Mouse (Mus musculus) kidney, adult 11 months (tissue): ENCODE measurements around the gene Gon4l.
A peak's percentile ranks its signal among the peaks of the same experiment; 100 is the strongest.

Experiments
- DNase-seq: peaks from one replicate; pipeline ENCODE4 v3.0.0; 2022

Gene Gon4l

DNA sequence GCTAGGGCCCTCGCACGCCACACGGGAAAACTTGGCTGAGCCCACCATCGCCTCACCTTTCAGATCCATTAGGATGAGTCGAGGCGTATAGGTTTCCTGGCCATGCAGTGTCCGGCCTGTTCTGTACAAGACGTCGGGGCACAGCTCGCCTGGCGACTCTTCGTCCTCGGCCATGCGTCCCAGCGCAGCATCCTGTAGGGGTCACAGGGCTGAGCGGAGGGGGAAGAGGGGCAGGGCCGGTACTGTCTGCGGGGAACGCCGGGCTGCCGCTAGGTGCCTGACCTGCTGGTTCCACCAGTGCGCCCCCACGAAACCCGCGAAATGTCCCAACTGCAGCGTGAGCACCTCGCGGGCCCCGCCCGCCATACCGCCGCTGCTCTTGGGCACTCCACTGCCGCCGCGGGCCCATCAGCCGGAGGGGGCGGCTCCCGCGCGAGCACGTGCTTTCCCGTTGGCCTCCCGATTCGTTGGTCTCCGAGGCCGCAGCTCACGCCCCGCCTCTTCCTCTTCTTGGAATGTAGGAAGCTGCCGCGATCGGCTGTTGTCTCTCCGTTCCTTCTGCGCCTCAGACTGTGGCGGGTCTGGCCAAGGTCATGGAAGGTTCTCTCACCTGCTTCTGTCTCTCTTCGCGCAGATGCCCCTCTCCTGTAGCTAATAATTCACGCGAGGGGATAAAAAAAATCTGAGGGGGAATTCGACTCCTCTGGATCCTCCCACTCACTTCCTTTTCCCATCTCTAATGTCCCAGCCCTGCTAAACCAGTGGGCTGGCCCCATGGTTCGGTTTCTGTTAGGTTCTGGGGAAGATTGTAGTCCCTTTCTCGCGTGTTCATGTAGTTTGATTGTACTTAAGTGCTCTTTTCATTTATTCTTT lies 78.7 kb downstream of the Gon4l start, which contains the start of gene Msto1:
Gene Msto1 (minus strand): TSS at position 489 of the 873 bp plus-strand sequence.
- peak; percentile 93 for DNase-seq

DNA sequence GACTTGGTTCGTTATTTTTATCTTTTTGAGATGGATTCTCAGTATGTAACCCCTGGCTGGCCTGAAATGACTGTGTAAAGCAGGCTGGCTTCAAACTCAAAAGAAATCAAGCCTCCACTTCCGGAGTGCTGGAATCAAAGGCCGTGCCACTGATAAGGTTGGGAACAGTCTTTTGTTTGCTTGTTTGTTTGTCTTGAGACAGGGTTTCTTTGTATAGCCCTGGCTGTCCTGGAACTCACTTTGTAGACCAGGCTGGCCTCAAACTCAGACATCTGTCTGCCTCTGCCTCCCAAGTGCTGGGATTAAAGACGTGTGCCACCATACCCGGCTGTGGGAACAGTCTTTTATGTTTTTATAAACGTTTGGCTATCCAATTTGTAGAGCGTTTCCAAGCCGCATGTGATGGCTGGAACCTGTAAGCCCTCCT lies 79.4 kb downstream of the Gon4l start:
- DNase-seq, result no peak

DNA sequence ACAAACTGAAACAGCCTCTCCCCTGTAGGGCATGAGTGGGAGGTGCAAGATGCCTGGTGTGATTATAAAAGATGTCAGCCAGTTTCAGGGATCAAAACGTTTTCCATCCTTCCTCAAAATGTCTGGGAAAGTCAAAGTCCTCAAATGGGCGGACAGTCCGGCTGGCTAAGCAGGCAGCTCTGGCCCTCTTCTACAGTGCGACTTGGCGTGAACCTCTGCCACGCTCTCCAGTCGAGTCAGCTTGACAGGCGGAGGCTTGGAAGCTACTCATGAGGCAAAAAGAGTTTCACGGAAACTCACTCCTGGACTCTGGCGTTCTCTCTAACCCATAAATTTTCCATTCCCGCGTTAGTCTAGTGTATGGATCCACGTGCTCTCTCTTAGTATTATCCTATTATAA lies 84.0 kb downstream of the Gon4l start:
- DNase-seq, result peak; percentile 37

DNA sequence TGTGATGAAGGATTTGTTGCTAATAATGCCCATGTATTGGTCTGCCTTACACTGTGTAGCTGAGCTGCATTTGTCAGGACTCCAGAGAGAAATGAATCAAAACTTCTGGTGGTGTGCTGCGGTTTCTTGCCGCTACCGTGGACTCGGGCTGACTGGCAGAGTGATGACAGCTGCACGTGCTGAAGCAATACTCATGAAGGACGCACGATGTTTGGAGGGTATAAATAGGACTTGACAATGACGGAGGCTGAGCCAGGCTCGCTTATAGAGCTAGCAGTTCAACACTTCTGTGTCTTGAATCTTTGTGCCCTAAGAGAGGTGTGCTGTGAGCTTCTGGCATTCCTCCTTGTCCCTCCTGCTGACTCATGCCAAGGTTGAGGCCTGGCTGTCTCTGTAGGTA lies 86.4 kb downstream of the Gon4l start:
- no peak for DNase-seq

DNA sequence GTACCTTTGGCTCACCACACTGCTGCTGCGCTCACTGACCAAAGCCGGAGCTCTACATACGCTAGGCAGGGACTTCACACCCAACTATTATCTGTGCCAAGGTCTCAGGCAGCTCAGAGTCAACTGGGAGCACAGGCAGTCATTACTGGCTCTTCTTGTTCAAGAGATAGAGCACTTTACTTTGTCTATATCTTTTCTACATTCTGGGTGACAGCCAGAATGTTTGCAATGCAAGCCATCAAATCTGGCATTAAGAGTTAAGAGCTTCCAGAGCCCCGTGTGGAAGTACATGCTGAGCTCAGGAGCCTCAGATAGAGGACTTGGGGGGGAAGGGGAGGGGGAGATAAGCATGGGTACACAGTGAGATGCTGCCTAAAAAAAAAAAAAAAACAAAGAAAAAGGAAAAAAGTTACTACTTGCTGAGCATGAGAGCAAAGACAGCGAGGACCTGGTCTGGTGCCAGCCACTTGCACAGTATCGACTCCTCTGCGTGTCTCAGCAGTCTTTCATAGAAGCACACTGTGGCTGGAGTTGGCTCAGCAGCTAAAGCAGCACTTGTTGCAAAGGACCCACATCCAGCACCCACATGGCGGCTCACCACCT lies 89.1 kb downstream of the Gon4l start:
- DNase-seq, result no peak

DNA sequence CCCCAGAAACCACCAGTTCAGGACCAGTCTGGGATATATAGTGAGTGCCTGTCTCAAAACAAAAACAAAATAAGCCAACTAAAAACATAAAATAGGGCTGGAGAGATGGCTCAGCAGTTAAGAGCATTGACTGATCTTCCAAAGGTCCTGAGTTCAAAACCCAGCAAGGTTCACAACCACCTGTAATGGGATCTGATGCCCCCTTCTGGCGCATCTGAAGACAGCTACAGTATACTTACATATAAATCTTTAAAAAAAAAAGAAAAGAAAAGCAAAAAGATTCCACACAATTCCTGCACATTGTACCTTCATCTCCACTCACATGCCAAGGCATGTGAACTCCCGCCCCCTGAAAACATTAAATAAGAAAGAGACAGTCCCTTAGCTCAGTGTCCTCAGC lies 90.6 kb downstream of the Gon4l start:
- DNase-seq, result no peak

DNA sequence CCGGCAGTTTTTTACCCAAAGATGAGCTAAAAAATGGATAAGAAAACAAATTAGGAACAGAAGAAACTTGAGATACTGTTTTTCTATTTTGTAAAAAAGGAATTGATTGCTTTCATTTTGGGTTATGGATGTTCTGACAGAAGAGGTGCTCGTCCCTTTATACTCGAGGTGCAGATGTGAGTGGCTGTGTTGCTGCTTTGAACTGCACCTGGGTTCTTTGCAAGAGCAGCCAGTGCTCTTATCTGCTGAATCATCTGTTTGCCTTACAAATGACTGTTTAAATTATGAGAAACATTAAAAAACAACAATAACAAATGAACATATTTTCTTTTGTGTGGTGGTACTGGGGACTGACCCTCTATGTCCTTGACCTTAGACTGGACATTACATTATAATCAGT lies 94.5 kb downstream of the Gon4l start:
- DNase-seq, result no peak

DNA sequence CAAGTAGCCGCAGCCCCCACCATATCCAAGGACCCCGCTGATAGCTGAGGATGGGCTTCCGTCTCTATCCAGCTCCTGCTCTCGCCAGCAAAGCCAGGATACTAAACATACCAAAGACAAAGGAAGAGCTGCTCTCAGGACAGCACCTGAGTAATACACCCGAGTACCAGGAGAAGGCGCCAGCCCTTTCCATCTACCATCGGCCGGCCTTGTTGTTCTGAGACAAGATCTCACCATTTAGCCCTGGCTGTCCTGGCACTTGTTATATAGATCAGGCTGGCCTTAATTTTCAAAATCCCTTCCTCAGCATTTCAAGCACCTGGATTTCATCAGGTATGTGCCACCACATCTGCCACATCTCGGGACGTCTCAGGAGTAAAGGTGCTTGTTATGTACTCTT lies 104.0 kb downstream of the Gon4l start:
- DNase-seq, result no peak

DNA sequence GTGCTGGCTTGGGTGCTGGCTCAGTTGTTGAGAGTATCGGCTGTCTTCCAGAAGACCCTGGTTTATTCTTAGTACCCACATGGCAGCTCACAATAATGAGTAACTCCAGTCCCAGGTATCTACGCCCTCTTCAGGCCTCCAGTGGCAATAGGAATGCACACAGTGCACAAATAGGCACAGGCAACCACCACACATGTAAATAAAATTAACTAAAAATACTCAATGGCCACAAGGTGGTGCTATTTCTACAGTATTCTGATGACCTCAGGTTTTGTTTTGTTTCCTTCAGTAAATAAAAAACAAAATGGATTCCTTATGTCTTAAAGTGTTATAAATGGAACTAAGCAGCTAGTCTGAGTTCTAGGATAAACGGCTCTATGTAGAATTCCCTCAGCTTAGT lies 104.7 kb downstream of the Gon4l start:
- no peak for DNase-seq

DNA sequence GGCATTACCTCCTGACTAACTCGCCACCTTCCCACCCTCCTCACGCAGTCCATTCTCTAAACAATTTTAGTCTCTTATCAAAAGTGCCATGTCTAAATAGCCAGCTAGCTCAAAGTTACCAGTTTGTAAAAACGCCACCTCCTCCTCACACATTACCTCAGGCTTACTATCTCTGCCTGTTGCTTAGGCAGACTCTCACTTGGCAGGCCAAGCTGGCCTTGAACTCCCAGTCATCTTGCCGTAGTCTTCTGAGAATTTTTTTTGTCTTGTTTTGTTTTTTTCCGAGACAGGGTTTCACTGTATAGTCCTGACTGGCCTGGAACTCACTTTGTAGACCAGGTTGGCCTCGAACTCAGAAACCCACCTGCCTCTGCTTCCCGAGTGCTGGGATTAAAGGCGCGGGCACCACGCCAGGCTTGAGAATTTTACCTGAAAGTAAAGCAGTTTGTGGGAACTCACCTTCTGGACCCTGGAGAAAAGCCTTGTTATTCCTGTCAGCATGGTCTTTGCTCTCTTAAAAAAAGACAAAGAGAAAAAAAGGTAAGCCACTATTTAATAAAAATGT lies 107.4 kb downstream of the Gon4l start:
- no peak for DNase-seq

DNA sequence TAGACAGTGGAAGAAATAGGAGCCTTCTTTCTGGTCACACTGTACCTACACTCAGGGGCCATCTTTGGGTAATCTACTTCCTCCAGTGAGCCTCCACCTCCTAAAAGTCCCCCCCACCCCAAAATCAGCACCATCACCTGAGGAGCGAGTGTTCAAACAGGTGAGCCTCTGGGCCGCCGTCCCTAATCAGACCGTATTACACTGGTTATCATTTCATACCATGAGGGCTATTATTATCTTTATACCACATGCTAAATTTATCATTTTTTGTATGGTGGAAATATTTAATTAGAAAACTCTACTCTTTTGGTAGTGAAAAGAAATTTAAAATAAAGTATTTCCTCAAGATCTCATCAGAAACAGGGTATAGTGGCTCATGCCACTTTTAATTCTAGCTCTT lies 109.1 kb downstream of the Gon4l start:
- no peak for DNase-seq

DNA sequence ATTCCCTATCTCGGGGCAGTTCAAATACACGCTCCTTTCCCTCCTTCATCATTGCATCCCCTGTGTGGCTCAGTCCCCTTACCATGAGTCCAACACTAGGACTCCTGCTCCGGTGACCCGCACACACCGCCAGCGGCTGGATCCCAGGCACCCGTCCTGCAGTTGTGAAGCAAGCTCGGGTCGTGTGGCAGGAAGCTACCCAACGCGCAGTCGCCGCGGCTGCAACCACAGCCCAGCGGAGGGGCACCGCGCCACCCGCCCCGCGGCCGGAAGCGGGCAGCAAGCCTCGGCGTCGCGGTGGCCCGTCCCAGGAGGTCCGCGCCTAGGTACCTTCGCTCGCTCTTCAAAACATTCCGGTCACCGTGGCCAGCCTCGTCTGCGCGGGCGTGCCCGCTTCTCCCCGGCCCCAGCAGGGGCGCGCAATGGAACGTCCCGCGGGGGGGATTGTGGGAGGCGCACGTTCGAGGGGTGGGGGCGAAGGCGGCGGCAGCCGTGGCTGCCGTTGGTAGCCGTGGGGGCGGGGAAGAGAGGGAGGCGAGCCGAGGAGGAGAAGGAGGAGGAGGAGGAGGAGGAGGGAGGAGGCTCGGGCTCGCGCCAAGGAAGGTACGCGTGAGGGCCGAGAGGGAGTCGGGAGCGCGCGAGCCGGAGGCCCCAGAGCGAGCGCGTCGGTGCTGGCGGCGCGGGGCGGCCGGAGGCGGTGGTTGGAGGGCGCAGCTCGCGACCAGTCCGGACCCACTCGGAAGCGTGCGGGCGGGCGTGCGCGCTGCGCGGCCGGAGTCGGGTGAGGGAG lies 115.0 kb downstream of the Gon4l start:
- DNase-seq, result peak; percentile 88

DNA sequence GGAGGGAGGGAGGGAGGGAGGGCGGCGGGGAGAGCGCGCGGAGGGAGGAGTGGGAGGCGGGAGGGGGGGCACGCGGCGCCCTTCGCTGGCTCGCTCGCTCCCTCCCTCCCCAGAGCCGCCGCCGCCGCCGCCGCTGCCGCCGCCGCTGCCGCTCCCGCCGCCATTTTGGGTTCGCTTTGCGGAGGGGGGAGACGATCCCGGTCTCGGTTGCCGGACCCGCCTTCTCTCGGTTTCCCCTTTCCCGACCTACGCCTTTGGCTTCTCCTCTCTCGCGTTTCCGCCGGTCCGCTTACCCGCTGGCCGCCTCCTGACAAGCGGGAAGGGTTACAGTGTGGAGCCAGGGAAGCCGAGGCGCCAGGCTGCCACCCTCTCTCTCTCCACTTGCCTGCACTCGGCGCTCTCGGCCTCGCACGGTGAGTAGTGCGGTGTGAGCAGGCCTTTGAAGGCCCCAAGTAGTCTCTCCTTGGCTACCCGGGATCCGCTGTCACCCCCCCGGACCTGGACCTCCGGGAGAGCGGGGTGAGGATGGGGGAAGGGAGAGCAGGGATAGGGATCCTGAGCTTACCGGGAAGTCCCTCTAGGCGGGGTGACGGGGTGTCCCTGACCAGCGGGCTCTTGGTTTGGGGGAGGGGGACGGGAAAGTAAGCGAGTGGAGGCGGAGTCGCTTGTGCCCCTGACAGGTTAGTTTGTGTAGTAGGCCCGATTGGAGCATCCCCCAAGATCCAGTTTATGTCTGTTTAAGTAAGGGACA lies 115.7 kb downstream of the Gon4l start, which contains the start of the genes Ash1l and Dap3:
Gene Ash1l (plus strand): TSS at position 47 of the 751 bp plus-strand sequence.
Gene Dap3 (minus strand): TSS at position 606 of the 751 bp plus-strand sequence.
- DNase-seq, result peak; percentile 75

DNA sequence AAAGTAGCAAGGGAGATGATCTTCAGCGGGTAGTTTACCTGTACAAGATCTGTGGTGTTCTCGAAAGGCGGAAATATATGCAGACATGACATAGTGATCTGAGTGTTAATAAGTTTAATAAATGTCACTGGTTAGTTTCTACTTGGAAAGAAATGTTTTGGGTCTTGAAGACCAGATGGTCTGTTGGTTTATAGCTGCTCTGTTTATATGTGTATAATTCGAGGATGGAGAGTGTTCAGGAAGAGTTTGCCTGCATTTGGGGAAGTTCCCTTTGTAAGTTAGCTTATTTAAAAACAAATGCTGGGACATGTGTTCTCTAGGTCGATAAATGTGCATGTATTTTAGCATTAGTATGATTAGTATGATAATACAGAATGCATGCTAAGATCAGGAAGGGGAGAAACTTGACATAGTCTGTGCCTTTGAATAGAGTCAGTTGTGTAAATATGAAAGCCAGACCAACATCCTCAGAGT lies 116.3 kb downstream of the Gon4l start:
- no peak for DNase-seq

DNA sequence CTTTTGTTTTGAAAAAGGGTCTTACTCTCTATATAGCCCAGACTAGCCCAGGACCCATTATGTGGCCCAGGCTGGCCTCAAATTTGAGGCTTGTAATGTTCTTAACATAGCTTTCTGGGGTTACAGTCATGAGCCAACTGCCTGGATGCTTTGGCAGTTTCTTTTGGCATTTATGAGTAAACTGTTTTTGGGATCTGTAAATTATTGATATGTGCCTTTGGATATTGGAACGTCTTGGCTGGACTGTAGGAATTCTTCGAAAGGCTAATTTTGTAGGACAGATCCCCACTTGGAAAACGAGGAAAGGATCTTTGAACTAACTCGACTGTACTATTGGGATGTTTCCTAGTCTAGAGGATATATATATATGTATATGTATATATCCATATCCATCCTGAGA lies 118.2 kb downstream of the Gon4l start:
- DNase-seq, result no peak

DNA sequence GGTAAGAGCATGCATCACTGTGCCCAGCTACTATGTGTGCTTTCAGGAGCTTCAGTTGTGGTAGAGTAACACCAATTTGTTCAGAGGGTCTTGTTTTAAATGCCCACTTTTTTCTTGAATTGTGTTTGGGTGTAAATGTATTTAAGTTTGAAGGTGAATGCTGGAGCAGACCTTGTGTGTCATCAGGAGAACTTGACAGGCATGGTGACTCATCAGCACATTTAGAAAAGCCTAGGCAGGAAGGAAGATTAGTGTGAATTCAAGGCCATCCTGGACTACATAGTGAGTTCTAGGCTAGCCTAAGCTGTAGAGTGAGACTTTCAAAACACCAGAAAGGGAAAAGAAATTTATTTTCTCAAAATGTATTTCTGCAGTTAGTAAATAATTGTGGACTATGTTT lies 118.7 kb downstream of the Gon4l start:
- DNase-seq, result no peak
